Mouse (Mus musculus) myocyte (in vitro differentiated cells): ENCODE measurements at regions not wholly inside any gene's neighbourhood (a gene's known extent, or its start where the extent isn't known, plus 50 kb on each side); places are given as distances from the start of the nearest gene placed in this dataset.
"Not testable (repeated sequence)": the region's sequence is repeated elsewhere in the genome, so short reads cannot be mapped to it uniquely, and the experiment has no call there.

Source experiments
- H3K27me3 ChIP-seq: one replicate; pipeline ENCODE4 v1.6.1; 2011; ENCODE audit not compliant: control insufficient read depth, insufficient read depth, insufficient read length
- H3K36me3 ChIP-seq: one replicate; pipeline ENCODE4 v1.6.1; 2011; ENCODE audit not compliant: control insufficient read depth, insufficient read depth
- H3K4me2 ChIP-seq: one replicate; pipeline ENCODE4 v1.6.1; 2011; ENCODE audit warnings: low read depth, control low read depth
- H3K4me3 ChIP-seq: one replicate; pipeline ENCODE4 v1.5.1; 2011; ENCODE audit warnings: mild to moderate bottlenecking, control low read depth, moderate library complexity
- H3K79me2 ChIP-seq: one replicate; pipeline ENCODE4 v1.6.1; 2011; ENCODE audit not compliant: control insufficient read depth, insufficient read depth
- H3ac ChIP-seq: one replicate; pipeline ENCODE4 v1.6.1; 2011; ENCODE audit not compliant: control insufficient read depth, insufficient read length
- CEBPB ChIP-seq: IDR thresholded peaks from 2 replicates; pipeline ENCODE4 v1.6.1; 2011; ENCODE audit warnings: mild to moderate bottlenecking, moderate library complexity; ENCODE audit not compliant: poor library complexity, insufficient read depth, severe bottlenecking
- E2F4 ChIP-seq: IDR thresholded peaks from one replicate; pipeline ENCODE4 v1.6.1; 2011; ENCODE audit warnings: mild to moderate bottlenecking, control low read depth, moderate library complexity; ENCODE audit not compliant: insufficient read depth
- MAX ChIP-seq: IDR thresholded peaks from one replicate; pipeline ENCODE4 v1.6.1; 2011; ENCODE audit warnings: low read depth, mild to moderate bottlenecking, control low read depth
- MYOD1 ChIP-seq, 3 experiments: IDR thresholded peaks; one replicate each; pipeline ENCODE4 v1.6.1; 2011; ENCODE audit warnings: control low read depth in 2 of 3, low read depth in 2 of 3, mild to moderate bottlenecking in 2 of 3, moderate library complexity in 1 of 3; ENCODE audit not compliant: insufficient read length in 2 of 3, control insufficient read depth in 1 of 3
- MYOG ChIP-seq, 3 experiments: IDR thresholded peaks; one replicate each; pipeline ENCODE4 v1.6.1; 2011; ENCODE audit warnings: control low read depth in 2 of 3, low read depth in 2 of 3, mild to moderate bottlenecking in 2 of 3; ENCODE audit not compliant: insufficient read length in 2 of 3, control insufficient read depth in 1 of 3, insufficient read depth in 1 of 3
- POLR2A ChIP-seq: IDR thresholded peaks from one replicate; pipeline ENCODE4 v1.6.1; 2011; ENCODE audit warnings: low read depth, mild to moderate bottlenecking, control low read depth, moderate library complexity; ENCODE audit not compliant: insufficient read length
- POLR2AphosphoS2 ChIP-seq: IDR thresholded peaks from one replicate; pipeline ENCODE4 v1.6.1; 2011; ENCODE audit warnings: low read depth, control low read depth; ENCODE audit not compliant: insufficient read length
- REST ChIP-seq: IDR thresholded peaks from one replicate; pipeline ENCODE4 v1.6.1; 2011; ENCODE audit warnings: mild to moderate bottlenecking, control low read depth, moderate library complexity; ENCODE audit not compliant: insufficient read depth, insufficient read length
- SRF ChIP-seq: IDR thresholded peaks from one replicate; pipeline ENCODE4 v1.6.1; 2011; ENCODE audit warnings: low read depth; ENCODE audit not compliant: control insufficient read depth, insufficient read length
- TCF12 ChIP-seq: IDR thresholded peaks from one replicate; pipeline ENCODE4 v1.6.1; 2011; ENCODE audit warnings: mild to moderate bottlenecking, control low read depth; ENCODE audit not compliant: poor library complexity, insufficient read depth, severe bottlenecking
- TCF3 ChIP-seq: IDR thresholded peaks from one replicate; pipeline ENCODE4 v1.6.1; 2011; ENCODE audit warnings: low read depth, control low read depth; ENCODE audit not compliant: insufficient read length
- USF1 ChIP-seq: IDR thresholded peaks from one replicate; pipeline ENCODE4 v1.6.1; 2011; ENCODE audit warnings: low read depth, mild to moderate bottlenecking, control low read depth, moderate library complexity

- no peaks in the 10 kb centered on the region for H3K79me2 ChIP-seq
- no peaks in the 10 kb centered on the region for H3K36me3 ChIP-seq
- H3K4me3 ChIP-seq: no peak overlapping the region
- no peak overlapping the region for H3ac ChIP-seq
- TF ChIP-seq E2F4 (no peak), POLR2A (no peak), TCF12 (no peak), MAX (no peak), CEBPB (no peak), MYOD1 (IDR thresholded peaks at IDR 0.05; ENCODE audit: control insufficient read depth in 1 of 3, insufficient read length in 2 of 3, low read depth in 2 of 3) (no peak), POLR2AphosphoS2 (no peak), REST (no peak), TCF3 (no peak), SRF (no peak), MYOG (IDR thresholded peaks at IDR 0.05; ENCODE audit: control insufficient read depth in 1 of 3, insufficient read depth in 1 of 3, insufficient read length in 2 of 3, low read depth in 2 of 3) (no peak), USF1 (no peak)
- no peaks in the 10 kb centered on the region for H3K27me3 ChIP-seq
- no peak overlapping the region for H3K4me2 ChIP-seq
These were observed 300.4 kb upstream of the 3110018I06Rik start for GRCm38 (mm10) chr12:107188055-107188454.

GRCm38 (mm10) chr12:107198389-107199018 is 289.9 kb upstream of the 3110018I06Rik start:
- Histone ChIP-seq H3K4me2 (no peak overlapping the region), H3ac (no peak overlapping the region), H3K36me3 (no peaks in the 10 kb centered on the region), H3K79me2 (no peaks in the 10 kb centered on the region), H3K27me3 (no peaks in the 10 kb centered on the region), H3K4me3 (no peak overlapping the region)
- no peak for TF ChIP-seq POLR2A
- no peak for TF ChIP-seq SRF
- TF ChIP-seq MYOD1 (IDR thresholded peaks at IDR 0.05; ENCODE audit: control insufficient read depth in 1 of 3, insufficient read length in 2 of 3, low read depth in 2 of 3): no peak
- TF ChIP-seq TCF12: no peak
- no peak for TF ChIP-seq USF1
- TF ChIP-seq CEBPB: no peak
- no peak for TF ChIP-seq MAX
- no peak for TF ChIP-seq E2F4
- no peak for TF ChIP-seq TCF3
- no peak for TF ChIP-seq REST
- no peak for TF ChIP-seq POLR2AphosphoS2
- no peak for TF ChIP-seq MYOG (IDR thresholded peaks at IDR 0.05; ENCODE audit: control insufficient read depth in 1 of 3, insufficient read depth in 1 of 3, insufficient read length in 2 of 3, low read depth in 2 of 3)

- Histone ChIP-seq H3K79me2 (no peaks in the 10 kb centered on the region), H3K4me2 (no peak overlapping the region), H3ac (no peak overlapping the region), H3K36me3 (no peaks in the 10 kb centered on the region), H3K4me3 (no peak overlapping the region), H3K27me3 (no peaks in the 10 kb centered on the region)
- TF ChIP-seq REST: no peak
- TF ChIP-seq MYOG (IDR thresholded peaks at IDR 0.05; ENCODE audit: control insufficient read depth in 1 of 3, insufficient read depth in 1 of 3, insufficient read length in 2 of 3, low read depth in 2 of 3): no peak
- TF ChIP-seq POLR2A: no peak
- TF ChIP-seq TCF12: no peak
- no peak for TF ChIP-seq POLR2AphosphoS2
- TF ChIP-seq E2F4: no peak
- no peak for TF ChIP-seq CEBPB
- TF ChIP-seq TCF3: no peak
- TF ChIP-seq MAX: no peak
- TF ChIP-seq USF1: no peak
- no peak for TF ChIP-seq MYOD1 (IDR thresholded peaks at IDR 0.05; ENCODE audit: control insufficient read depth in 1 of 3, insufficient read length in 2 of 3, low read depth in 2 of 3)
- no peak for TF ChIP-seq SRF
These were observed 287.5 kb upstream of the 3110018I06Rik start for GRCm38 (mm10) chr12:107200903-107201302.

- not testable (repeated sequence) for H3K4me2 ChIP-seq, H3K79me2 ChIP-seq, H3K36me3 ChIP-seq, H3K4me3 ChIP-seq, H3ac ChIP-seq, H3K27me3 ChIP-seq
These were observed 279.6 kb upstream of the 3110018I06Rik start for GRCm38 (mm10) chr12:107208826-107209225.

- no peak overlapping the region for H3K4me3 ChIP-seq
- no peak for TF ChIP-seq TCF3
- TF ChIP-seq POLR2AphosphoS2: no peak
- TF ChIP-seq POLR2A: no peak
- no peak for TF ChIP-seq E2F4
- TF ChIP-seq SRF: no peak
These were observed 275.6 kb upstream of the 3110018I06Rik start for GRCm38 (mm10) chr12:107212826-107213225.

More at GRCm38 (mm10) chr12:107212826-107213225, 275.6 kb upstream of the 3110018I06Rik start:
- H3K4me2 ChIP-seq: no peak overlapping the region
- H3K27me3 ChIP-seq: no peaks in the 10 kb centered on the region
- no peak overlapping the region for H3ac ChIP-seq
- no peaks in the 10 kb centered on the region for H3K36me3 ChIP-seq
- no peaks in the 10 kb centered on the region for H3K79me2 ChIP-seq
